ENCODE assay signal across 9 mouse cellular contexts in the genomic region with DNA sequence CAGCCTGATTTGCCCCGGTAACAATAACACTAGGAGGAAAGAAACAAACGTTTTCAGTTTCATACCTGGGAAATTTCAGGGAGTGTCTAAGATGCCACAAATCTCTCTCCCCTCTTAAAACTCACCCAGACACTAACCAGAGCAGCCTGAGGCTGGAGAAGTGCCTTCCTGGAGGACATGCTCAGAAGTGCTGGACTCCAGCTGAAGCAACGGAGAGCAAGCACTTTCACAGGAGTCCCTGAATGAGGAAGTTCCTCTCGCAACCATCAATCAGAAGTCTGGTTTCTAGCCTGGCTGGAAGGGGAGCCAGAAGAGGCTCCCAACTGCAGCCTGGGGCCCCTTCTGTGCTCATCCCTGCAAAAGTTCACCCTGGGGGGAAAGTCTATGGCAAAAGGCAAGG.
DNase-seq lines count a peak whose midpoint lies in the region; ATAC-seq and TF ChIP-seq lines count a peak whose summit lies in the region.
"Had no signal": no experiment of that assay in that cellular context is flagged by ENCODE, and none has a peak within 500 bp of the region (broad histone marks: within the 10 kb centered on the region; RNA-seq: fewer than 3 reads in every experiment).

No protein-coding gene starts in this region.

- H3K4me2 ChIP-seq in heart, postnatal 0 days (ENCODE audit: low read depth, low read length), result no peak overlapping the region; the same call in 1 of the 2 replicates
- H3K4me2 ChIP-seq in embryonic facial prominence, embryonic 12.5 days (replicated peaks), result no peak overlapping the region

- no peak for TF ChIP-seq CTCF in heart, postnatal 0 days (IDR thresholded peaks at IDR 0.05; ENCODE audit: low read depth)

- no peak overlapping the region for H3K4me3 ChIP-seq in heart, postnatal 0 days (ENCODE audit: low read depth, low read length)
- H3K4me3 ChIP-seq in embryonic facial prominence, embryonic 12.5 days, result no peak overlapping the region

- no peak for DNase-seq in heart, postnatal 0 days (ENCODE audit: low spot score)
- DNase-seq in heart, adult 8-10 months (ENCODE audit: low spot score), result no peak
- peak; percentile 24 to 25 for DNase-seq in B cell, adult 2 months
- no peak for DNase-seq in gastrocnemius, postnatal 10 days
- DNase-seq in thymus, postnatal 14 days, result no peak
- DNase-seq: right cerebral cortex, postnatal 14 days had no signal

- no peak overlapping the region for H3K9ac ChIP-seq in heart, postnatal 0 days (replicated peaks; ENCODE audit: low read depth, low read length)
- no peak overlapping the region for H3K9ac ChIP-seq in embryonic facial prominence, embryonic 12.5 days

- no peak for ATAC-seq in heart, postnatal 0 days (ENCODE audit: insufficient read depth, low read depth)
- no peak for ATAC-seq in embryonic facial prominence, embryonic 12.5 days (ENCODE audit: insufficient number of reproducible peaks, insufficient read depth, low FRiP score, low TSS enrichment)
- ATAC-seq in megakaryocyte, adult 5-6 weeks (ENCODE audit: poor library complexity, severe bottlenecking), result peak; percentile 38
- ATAC-seq in activated CD4-positive, CD25-positive, alpha-beta regulatory T cell, adult 4 months, result no peak

- no peaks in the 10 kb centered on the region for H3K27me3 ChIP-seq in heart, postnatal 0 days (ENCODE audit: control insufficient read depth, insufficient read depth, low read length)
- H3K27me3 ChIP-seq in embryonic facial prominence, embryonic 12.5 days, result no peaks in the 10 kb centered on the region

- 28% methylated on average over 4 of the region's 4 CpGs for WGBS in heart, postnatal 0 days
- WGBS in embryonic facial prominence, embryonic 12.5 days, result 40% methylated on average over 4 of the region's 4 CpGs

- H3K4me1 ChIP-seq in heart, postnatal 0 days (ENCODE audit: control insufficient read depth, insufficient read depth), result peaks cover 46% of the 10 kb centered on the region
- peaks cover 20% of the 10 kb centered on the region; the same call in 1 of the 2 replicates for H3K4me1 ChIP-seq in embryonic facial prominence, embryonic 12.5 days

- peak overlapping the region; percentile 54 for H3K27ac ChIP-seq in heart, postnatal 0 days (ENCODE audit: low read depth)
- H3K27ac ChIP-seq in embryonic facial prominence, embryonic 12.5 days, result 0 out of 2 replicates have a peak overlapping the region, but pooled peaks have one; percentile 4

- H3K36me3 ChIP-seq in heart, postnatal 0 days (replicated peaks; ENCODE audit: control insufficient read depth, insufficient read depth, low read length), result no peaks in the 10 kb centered on the region
- no peaks in the 10 kb centered on the region for H3K36me3 ChIP-seq in embryonic facial prominence, embryonic 12.5 days

- no peak for TF ChIP-seq EP300 in heart, postnatal 0 days (IDR thresholded peaks at IDR 0.05; ENCODE audit: low read depth)

- no peaks in the 10 kb centered on the region for H3K9me3 ChIP-seq in heart, postnatal 0 days (replicated peaks; ENCODE audit: control insufficient read depth, low read length)
- no peaks in the 10 kb centered on the region for H3K9me3 ChIP-seq in embryonic facial prominence, embryonic 12.5 days

Comparison
In these comparisons a context has a peak if more than half of its experiments do, and no peak if none do; other contexts are left out.
1. DNase-seq: peak in B cell, adult 2 months (2 of 2); none in heart, postnatal 0 days (single experiment), heart, adult 8-10 months (single experiment), gastrocnemius, postnatal 10 days (single experiment) and thymus, postnatal 14 days (single experiment).